ENCODE assay signal across 27 mouse cellular contexts in genomic region chr16:6525507-6526170, GRCm38 (mm10).
DNase-seq lines count a peak whose midpoint lies in the region; TF ChIP-seq lines count a peak whose summit lies in the region.
"Had no signal": no experiment of that assay in that cellular context is flagged by ENCODE, and none has a peak within 500 bp of the region (broad histone marks: within the 10 kb centered on the region; RNA-seq: fewer than 3 reads in every experiment).

No protein-coding gene starts in this region.

- peak overlapping the region; percentile 82 for H3K27ac ChIP-seq in layer of hippocampus, adult 2 months
- H3K27ac ChIP-seq in cortical plate, adult 2 months (ENCODE audit: insufficient read depth, low read length): peak overlapping the region; percentile 90
- H3K27ac ChIP-seq: embryonic facial prominence, embryonic 10.5 days; embryonic facial prominence, embryonic 15.5 days; forebrain, embryonic 13.5 days; hindbrain, embryonic 12.5 days; liver, embryonic 12.5 days; midbrain, embryonic 12.5 days; neural tube, embryonic 12.5 days; stomach, embryonic 15.5 days had no signal

- TF ChIP-seq POLR2A in cortical plate, adult 2 months (IDR thresholded peaks at IDR 0.05; ENCODE audit: extremely low read depth, insufficient read depth, low read length): no peak

- DNase-seq in layer of hippocampus, adult 2 months (ENCODE audit: low spot score in 2 of 2): no peak
- DNase-seq in layer of hippocampus, postnatal 25 days (ENCODE audit: extremely low spot score in 1 of 2, low spot score in 1 of 2): no peak
- DNase-seq in brain, adult 2 months (ENCODE audit: low read depth, low spot score): peak; percentile 82
- peak; percentile 33 to 53 for DNase-seq in right cerebral cortex, postnatal 10 days (ENCODE audit: low spot score in 2 of 2)
- DNase-seq in gastrocnemius, postnatal 25 days: no peak
- DNase-seq in thymus, postnatal 0 days (ENCODE audit: low spot score): no peak
- DNase-seq: adrenal gland, postnatal 25 days; B cell, adult 2 months; cerebellum, adult 18-20 months; cerebellum, postnatal 10 days; gastrocnemius, postnatal 36 days; heart, adult 18-20 months; heart, postnatal 36 days; kidney, postnatal 14 days; liver, postnatal 0 days; lung, postnatal 36 days; thymus, postnatal 4 days had no signal

- H3K4me3 ChIP-seq in layer of hippocampus, adult 2 months: no peak overlapping the region
- H3K4me3 ChIP-seq in cortical plate, adult 2 months (ENCODE audit: insufficient read depth, low read length): no peak overlapping the region
- H3K4me3 ChIP-seq: embryonic facial prominence, embryonic 10.5 days; embryonic facial prominence, embryonic 15.5 days; forebrain, embryonic 13.5 days; hindbrain, embryonic 12.5 days; liver, embryonic 12.5 days; midbrain, embryonic 12.5 days; myocyte; neural tube, embryonic 12.5 days; stomach, embryonic 15.5 days had no signal

- peaks cover 11% of the 10 kb centered on the region for H3K4me1 ChIP-seq in cortical plate, adult 2 months (ENCODE audit: control insufficient read depth, insufficient read depth, low read length)
- H3K4me1 ChIP-seq: embryonic facial prominence, embryonic 10.5 days; embryonic facial prominence, embryonic 15.5 days; hindbrain, embryonic 12.5 days; liver, embryonic 12.5 days; midbrain, embryonic 12.5 days; neural tube, embryonic 12.5 days; stomach, embryonic 15.5 days had no signal

- no peak for TF ChIP-seq CTCF in layer of hippocampus, adult 2 months (conservative IDR thresholded peaks at IDR 0.05)
- no peak for TF ChIP-seq CTCF in cortical plate, adult 2 months (IDR thresholded peaks at IDR 0.05; ENCODE audit: extremely low read depth, insufficient read depth, low read length)

Comparison
In these comparisons a context has a peak if more than half of its experiments do, and no peak if none do; other contexts are left out.
1. DNase-seq: peak in brain, adult 2 months (single experiment) and right cerebral cortex, postnatal 10 days (2 of 2); none in layer of hippocampus, adult 2 months (0 of 2), layer of hippocampus, postnatal 25 days (0 of 2), gastrocnemius, postnatal 25 days (single experiment) and thymus, postnatal 0 days (single experiment).